Mouse (Mus musculus) CD4-positive, CD25-positive, alpha-beta regulatory T cell, adult 4 months (primary cell): ENCODE results near the gene Wdr31. TPM values are rescaled to one million over a fixed set of nuclear protein-coding genes. Genes with fewer than 3 reads are reported as not detected.

Experiments used
- ATAC-seq: one replicate; pipeline ENCODE4 v1.8.0; 2017
- polyA plus RNA-seq, 2 experiments: library from polyadenylated mRNA; unstranded; fragments of 100-300 nt; shearing (Covaris generic); gene quantifications; one replicate each; pipeline ENCODE4 v1.2.1; 2017

Wdr31 gene
- polyA plus RNA-seq, 2 experiments from 2014 or later, result 0.56 to 0.82 TPM

DNA sequence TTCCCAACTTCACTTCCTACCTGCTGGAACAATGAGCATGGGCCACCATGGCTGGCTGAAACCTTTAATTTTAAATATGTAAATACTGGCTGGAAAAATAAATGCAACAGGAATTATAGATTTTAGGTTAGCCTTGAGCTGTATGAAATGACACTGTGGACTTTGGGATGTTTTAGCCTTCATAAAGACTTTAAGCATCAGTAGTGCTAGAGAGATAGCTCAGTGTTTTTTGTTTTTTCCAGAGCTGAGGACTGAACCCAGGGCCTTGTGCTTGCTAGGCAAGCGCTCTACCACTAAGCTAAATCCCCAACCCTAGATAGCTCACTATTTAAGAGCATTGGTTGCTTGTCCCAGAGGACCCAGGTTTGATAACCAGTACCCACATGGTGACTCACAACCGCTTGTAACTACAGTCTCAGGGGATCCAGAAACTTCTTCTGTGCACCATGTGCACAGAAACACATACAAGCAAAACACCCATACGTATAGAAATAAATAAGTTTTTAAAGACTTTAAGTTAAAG is 33.4 kb downstream of the Wdr31 start:
- no peak for ATAC-seq

DNA sequence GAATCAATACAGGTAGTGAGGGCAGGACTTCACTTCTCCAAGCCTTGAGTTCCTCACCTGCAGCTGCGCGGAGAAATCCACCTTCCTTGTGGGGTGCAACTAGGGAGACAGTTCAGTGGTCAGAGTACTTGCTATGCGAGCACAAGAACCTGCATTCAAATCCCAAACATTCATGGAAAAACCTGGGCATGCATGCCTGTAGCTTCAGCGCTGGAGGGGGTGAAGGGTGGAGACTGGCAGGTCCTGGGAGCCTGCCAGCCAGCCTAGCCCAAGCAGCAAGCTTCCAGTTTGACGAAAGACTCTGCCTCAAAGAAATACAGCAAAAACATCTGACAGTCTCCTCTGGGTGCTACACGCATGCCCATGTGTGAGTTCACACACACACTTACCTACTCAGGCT is 35.6 kb downstream of the Wdr31 start, which contains the start of gene Rnf183:
TSS of gene Rnf183 (minus strand) at position 172 of the 400 bp plus-strand sequence.
- no peak for ATAC-seq

DNA sequence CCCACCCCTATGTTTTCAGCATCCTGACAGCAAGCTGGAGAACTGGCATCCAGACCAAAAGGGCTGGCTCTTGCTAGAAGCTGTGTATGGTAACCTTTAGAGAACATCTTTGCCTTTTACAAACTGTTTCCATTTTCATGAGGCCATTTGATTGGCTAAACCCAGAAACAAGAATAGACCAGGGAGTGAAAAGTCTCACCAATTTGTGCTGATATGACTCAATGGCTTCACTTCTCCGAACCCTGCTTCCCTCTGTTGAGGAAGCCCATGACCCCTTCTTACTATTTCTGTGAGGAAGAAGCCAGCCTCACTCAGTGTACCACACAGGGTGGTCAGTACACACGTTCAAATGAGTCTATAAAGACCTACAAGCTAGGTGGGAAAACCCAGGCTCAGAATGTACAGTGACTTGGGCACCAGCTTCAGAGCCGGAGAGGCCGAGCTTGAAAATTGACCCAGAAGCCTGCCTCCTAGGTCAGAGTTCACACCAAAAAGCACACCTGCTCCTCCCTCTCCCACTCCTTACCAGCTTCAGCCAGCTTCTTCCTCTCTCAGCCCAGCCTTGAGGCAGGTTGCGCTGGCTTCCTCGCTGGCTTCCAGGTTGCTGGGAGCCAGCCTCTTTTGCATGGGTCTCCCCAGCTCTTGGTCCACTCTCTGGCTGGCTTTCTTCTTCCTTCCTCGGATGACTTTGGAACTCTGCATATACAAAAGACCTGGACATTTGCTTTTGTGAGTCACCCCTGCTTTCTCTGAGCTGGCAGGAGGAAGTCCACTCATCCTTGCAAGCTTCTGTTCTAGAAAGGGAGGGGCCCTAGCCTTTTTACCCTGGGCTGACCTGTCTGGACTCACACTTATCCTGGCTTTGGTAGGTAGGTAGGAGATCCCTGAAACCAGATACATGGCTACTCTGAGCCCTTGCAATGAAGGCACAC is 36.5 kb downstream of the Wdr31 start:
- no peak for ATAC-seq

DNA sequence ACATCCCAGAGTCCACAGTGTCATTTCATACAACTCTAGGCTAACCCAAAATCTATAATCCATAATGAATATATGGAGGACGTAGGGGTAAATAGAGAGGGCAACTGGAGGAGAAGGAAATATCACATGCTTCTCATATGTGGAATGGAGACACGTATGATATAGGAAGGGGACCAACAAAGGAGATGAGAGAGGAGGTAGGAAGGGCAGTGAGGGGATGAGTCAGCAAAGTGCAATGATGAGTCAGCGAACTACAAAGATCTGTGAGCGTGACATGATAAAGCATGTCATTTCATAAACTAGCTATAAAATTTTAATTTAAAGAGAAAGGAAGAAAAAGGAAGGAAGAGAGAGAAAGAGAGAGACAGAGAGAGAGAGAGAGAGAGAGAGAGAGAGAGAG is 39.2 kb downstream of the Wdr31 start:
- ATAC-seq, result no peak

DNA sequence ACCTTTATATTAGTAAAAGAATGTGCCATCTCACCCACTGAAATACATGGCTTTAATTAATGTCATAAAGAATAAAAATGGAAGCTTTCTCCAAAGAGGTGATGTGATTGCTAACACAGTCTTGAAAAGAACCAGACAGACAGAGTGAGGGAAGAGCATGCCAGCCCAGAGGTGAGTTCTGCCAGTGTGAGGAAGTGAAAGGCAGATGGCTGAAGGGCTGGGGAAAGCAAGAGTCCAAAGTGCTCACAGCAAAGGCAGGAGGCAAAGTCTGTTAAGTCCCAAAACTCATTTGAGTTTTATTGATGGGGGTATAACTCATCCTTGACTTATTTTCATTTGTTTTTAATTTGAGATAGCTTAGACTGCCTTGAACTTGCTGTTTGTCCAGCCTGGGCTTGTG is 40.0 kb downstream of the Wdr31 start:
- no peak for ATAC-seq

DNA sequence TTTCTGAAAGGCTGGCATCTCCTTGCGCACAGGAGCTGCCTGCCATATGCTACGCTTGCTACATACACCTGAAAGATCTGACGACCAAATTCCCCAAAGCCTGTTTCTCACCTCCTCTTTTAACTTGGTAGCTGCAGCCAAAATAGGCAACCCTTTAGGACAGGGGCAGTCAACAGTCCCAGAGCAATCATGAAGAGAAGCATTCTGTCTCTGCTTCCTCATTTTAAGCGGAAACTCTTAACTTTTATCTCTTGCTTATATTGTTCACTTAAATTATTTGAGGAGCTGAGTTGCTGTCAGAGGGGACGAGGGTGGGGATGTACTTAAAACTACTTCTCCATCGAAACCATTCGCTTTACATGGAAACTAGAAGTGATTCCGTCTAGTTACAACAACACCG is 41.1 kb downstream of the Wdr31 start:
- ATAC-seq, result no peak

DNA sequence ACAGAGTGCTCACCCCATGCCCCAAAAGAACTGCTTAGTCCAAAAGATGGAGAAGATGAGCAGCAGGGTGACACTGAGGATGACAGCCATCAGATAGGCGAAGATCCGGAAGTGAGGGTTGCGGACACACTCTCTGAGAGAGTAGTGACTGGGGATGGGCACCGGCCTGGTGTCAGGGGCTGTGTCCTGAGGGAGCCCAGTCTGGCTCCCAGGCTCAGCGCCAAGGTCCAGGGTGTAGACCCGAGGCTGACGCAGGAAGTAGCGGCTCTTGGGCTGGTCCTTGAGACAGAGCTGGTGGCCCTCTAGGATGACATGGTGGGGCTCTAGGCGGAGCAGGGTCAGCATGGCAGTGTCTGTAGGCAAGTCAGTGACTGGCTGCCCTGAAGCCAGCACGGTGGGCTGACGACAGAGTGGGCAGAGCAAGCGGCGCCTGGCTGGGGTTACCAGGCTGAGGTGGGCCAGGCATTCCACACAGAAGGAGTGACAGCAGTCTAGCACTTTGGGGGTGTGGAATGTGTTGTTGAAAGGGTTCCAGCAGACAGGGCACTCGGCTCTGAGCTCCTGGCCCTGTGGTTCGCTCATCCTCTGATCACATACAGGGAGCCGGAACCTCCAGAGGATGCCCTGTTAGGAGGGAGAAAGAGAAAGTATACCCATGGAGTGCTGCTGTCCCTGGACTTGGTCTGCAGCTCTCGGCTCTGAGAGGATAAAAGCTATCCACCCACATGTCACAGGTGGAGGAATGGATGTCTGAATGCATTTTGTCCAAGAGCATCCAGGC is 42.5 kb downstream of the Wdr31 start:
- no peak for ATAC-seq

DNA sequence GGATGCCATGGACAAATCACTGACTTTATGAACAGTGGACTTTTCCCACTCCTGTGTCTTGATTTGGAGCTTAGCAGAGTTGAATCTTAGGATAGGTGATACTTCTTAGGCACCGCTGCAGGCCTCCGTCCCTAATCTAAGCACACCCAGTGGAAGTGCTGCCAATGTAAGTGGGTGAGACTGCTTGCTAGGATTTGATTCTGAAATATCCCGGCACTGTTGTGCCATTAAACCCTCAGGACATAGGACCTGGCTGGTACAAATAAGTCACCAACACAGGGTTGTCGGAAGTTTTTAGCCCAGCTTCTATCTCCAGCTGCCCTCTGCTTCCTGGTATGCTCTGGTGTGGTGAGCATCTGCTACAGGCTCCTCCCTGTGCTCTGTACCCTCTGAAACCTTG is 44.8 kb downstream of the Wdr31 start:
- no peak for ATAC-seq

DNA sequence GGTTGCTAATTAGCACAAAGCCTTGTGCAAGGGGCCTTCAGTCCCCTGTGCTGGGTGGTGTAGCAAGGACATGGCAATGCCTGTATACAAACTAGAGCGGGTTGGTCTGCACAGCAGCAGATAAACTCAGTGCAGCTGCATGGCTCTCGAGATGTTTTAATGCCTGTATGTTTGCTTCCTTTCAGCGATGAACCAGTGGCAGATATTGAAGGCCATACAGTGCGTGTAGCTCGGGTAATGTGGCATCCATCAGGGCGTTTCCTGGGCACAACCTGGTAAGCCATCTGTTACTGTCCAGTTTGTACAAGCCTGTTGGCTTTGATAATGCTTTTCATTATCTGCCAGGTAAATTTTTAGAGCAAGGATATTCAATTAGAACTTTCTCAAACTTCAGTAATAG is 51.6 kb downstream of the Wdr31 start:
- ATAC-seq, result no peak

DNA sequence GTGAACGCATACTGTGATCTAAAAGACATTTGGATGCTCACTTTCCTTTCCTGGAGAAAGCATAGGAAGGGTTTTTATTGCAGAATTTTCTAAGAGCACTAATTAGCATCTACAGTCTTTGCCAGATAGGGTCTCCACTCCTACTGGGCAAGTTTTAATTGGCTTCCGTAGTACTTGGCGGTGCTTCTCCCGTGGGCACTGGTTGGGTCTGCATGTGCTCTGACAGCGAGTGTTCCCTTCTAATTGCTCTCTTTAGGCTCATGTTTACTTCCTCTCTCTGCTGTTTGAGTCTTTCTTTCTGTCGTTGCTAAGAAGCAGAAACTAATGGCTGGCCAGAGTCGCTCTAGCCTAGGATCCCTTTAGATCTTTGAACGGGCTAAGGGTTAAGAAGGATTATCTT is 52.2 kb downstream of the Wdr31 start:
- ATAC-seq, result no peak

DNA sequence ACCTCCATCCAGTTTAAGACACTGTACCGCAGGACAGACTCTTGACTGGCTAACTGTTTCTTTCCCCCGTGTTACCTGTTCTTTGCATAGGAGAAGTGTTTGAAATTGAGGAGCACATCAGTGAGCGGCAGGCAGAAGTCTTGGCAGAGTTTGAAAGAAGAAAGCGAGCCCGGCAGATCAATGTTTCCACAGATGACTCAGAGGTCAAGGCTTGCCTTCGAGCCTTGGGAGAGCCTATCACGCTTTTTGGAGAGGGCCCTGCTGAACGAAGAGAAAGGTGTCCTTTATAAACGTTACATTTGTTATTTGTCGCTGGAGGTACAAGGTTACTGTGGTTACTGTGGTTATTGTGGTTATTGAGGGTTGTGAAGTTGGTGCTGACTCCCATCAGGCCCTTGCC is 59.1 kb downstream of the Wdr31 start:
- ATAC-seq, result no peak

DNA sequence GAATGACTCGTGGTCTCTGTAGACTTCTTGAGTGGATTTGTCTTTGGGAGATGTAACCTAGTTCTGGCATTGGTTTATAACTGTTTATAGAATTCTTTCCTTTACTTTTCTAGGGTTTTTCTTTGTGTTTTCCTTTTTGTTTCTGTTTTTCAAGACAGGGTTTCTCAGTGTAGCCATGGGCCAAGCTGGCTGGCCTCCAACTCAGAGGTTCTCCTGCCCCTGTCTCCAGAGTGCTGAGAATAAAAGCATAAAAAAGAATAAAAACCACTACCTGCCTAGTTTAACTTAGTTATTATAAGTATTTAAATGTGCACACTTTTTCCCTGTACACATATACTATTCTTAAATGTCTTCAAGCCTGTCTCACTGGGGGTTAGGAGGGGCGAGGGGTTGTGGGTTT is 60.4 kb downstream of the Wdr31 start:
- ATAC-seq, result no peak

DNA sequence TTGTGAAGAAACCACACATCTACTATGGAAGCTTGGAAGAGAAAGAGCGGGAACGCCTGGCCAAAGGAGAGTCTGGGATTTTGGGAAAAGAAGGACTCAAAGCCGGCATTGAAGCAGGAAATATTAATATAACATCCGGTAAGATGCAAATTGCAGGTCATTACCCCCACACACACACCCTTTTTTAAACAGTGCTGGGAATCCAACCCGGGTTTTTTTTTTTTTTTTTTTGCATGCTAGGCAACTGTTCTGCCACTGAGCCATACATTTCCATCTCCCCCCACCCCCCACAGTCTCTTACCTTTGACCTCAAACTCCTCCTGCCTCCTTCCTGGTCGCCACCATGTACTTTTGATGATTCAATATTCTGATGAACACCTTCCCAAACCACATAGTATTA is 61.1 kb downstream of the Wdr31 start:
- no peak for ATAC-seq

DNA sequence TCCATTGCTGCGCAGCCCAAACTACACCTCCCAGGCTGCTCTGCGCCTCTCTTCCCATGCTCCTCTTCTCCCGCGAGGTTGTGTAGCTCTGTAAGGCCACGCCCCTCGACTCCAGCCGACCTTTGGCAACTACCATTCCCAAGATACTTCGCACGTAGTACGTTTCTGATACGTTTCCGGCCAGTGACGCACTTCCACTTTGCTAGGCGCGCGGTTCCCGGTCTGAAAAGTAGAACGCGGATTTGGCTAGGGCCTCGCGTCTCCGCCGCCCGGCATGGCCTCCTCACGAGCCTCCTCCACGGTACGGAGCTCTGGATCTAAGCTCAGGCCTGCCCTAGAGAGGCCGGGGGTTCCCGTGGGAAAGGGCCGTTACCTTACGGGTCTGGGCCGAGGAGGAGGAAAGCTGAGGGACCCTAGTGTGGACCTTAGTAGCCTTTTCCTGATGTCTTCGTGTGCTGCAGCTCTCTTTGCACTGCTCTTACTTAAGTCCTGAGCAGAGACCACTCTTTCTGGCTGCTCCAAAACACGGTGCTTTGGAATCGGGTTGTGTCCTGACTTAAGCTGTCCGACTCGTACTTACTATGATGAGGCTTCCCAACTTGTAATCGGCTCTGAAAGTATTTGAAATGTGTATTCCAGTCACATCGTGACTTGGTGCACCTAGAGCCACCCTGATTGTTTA is 62.0 kb downstream of the Wdr31 start, which contains the start of the genes Cdc26 and Prpf4:
TSS of gene Cdc26 (minus strand) at position 42 of the 682 bp plus-strand sequence.
TSS of gene Prpf4 (plus strand) at position 197 of the 682 bp plus-strand sequence.
- peak; percentile 97 for ATAC-seq

DNA sequence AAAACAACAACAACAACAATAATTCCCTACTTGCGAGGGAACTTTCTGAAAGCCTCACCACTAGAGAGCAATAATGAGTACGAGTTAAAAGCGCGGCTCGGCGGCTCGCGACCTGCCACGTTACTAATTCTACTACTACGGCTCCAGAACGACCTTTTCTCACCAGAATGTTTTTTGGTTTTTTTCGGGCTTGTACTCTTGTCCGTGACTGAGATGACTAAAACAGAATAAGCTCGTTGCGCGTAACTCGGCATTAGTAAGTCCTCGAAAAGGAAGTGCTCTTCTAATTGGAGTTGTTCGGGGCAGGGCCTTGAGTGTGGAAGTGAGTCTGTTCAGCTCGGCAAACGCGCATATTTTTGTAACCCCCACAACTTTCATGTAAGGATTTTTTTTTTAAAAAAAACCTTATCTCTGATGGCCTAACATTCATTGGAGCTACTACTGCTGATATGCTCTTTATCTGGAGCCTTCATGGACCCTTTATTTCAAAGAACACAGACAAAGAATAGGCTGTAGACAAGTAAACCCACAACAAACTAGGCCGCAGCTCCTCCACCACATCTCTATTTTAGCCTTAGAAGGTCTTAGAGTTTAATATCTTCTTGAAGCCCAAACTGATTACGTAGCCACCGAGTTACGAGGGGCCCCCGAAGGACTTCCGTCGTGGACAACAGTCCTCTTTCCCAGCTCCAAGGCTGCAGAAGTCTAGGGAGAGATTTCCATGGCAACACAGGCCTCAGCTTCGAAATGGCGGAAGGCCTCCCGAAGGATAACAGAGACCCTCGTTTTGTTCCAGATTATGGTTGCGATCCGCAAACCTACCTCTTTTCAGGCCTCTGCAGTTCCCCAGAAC is 62.7 kb downstream of the Wdr31 start:
- ATAC-seq, result peak; percentile 28

DNA sequence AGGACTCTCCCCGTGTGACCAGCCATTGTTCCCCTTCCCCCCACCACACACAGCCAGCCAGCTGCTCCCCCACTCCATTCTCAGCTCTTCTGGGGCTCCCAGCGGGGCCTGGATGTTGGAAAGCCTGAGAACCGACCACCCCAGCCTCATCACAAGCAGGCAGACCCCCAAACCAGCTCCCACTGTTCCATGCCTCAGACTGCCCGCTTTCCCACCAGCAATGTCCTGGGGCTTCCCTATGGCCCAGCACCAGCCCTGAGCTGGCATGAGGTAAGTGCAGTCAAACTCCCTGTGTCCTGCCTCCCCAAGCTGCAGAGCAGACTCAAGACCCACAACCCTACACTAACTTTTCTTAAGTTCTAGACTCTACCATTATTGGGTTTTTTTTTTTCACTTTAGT is 64.6 kb downstream of the Wdr31 start:
- no peak for ATAC-seq

DNA sequence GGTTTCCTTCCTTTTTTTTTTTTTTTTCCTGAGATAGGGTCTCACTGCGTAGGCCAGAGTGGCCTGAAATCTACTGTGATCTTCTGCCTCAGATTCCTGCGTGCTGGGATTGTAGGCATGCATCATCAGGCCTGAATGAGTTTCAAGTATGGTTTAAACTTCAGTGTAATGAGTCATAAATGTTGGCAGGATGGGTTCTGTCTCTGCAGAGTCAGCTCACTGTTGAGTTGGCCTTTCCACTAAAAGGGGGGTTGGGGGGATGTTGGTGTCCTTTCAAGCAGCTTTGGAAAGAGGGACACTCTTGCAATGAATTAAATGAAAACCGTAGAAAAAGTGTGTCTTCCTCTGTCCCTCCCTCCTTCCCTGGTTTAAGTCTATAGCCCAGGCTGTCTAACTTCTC is 71.7 kb downstream of the Wdr31 start:
- ATAC-seq, result no peak
